Mouse (Mus musculus) intestine, embryonic 16.5 days (tissue): ENCODE measurements at regions not wholly inside any gene's neighbourhood (a gene's known extent, or its start where the extent isn't known, plus 50 kb on each side); places are given as distances from the start of the nearest gene placed in this dataset.
"Not testable (repeated sequence)": the region's sequence is repeated elsewhere in the genome, so short reads cannot be mapped to it uniquely, and the experiment has no call there.

Source experiments
- ATAC-seq: fragments of 200-750 bp; cut with Nextera tagmentation; 2 replicates; pipeline ENCODE4 v1.8.0; 2017; ENCODE audit warnings: moderate TSS enrichment, moderate library complexity
- H3K27ac ChIP-seq: fragments of 300-500 bp; sonication (generic); 2 replicates; pipeline ENCODE4 v1.5.1; 2014; ENCODE audit warnings: mild to moderate bottlenecking, low read length
- H3K27me3 ChIP-seq: fragments of 300-500 bp; sonication (generic); replicated peaks from 2 replicates; pipeline ENCODE4 v1.6.1; 2014; ENCODE audit warnings: low read length, control low read depth, mixed read lengths; ENCODE audit not compliant: control insufficient read depth, insufficient read depth
- H3K36me3 ChIP-seq: fragments of 300-500 bp; sonication (generic); 2 replicates; pipeline ENCODE4 v1.6.1; 2014; ENCODE audit warnings: low read length, control low read depth; ENCODE audit not compliant: control insufficient read depth, insufficient read depth
- H3K4me1 ChIP-seq: fragments of 300-500 bp; sonication (generic); 2 replicates; pipeline ENCODE4 v1.6.1; 2014; ENCODE audit warnings: low read length, control low read depth, mixed read lengths; ENCODE audit not compliant: control insufficient read depth, insufficient read depth
- H3K4me2 ChIP-seq: fragments of 300-500 bp; sonication (generic); 2 replicates; pipeline ENCODE4 v1.6.1; 2014; ENCODE audit warnings: low read depth, low read length, control low read depth
- H3K4me3 ChIP-seq: fragments of 300-500 bp; sonication (generic); 2 replicates; pipeline ENCODE4 v1.5.1; 2014; ENCODE audit warnings: mild to moderate bottlenecking, low read length
- H3K9ac ChIP-seq: fragments of 300-500 bp; sonication (generic); 2 replicates; pipeline ENCODE4 v1.6.1; 2014; ENCODE audit warnings: low read depth, low read length
- H3K9me3 ChIP-seq: fragments of 300-500 bp; sonication (generic); 2 replicates; pipeline ENCODE4 v1.6.1; 2016; ENCODE audit warnings: low read length, control low read depth; ENCODE audit not compliant: control insufficient read depth
- WGBS: fragments of 180-500 bp; shearing (Covaris S2); extraction: QIAGEN DNeasy Blood & Tissue Kit; methylation state at CpG from one replicate; pipeline ENCODE4 v1.1.7; 2014; 5-methylcytosine and 5-hydroxymethylcytosine counted together

DNA sequence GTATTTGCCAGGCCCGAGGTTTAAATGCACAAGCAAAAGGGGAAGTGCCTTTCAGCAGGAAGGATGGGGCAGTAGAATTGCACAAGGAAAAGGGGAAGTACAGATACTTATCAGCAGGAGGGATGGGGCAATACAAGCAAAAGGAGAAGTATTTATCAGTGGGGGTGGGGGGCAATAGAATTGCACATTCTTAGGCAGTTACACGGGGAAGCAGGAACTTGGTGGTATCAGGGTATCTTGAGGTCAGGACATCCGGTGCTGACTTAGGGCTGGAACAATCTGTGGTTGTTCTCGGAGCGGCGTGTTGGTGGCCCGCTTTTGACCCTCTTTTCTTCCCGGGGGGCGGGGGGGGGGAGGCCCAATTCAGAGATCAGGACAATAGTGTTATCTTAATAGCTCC is 112.4 kb upstream of the Tmem150c start:
- H3K4me3 ChIP-seq, H3K4me1 ChIP-seq, H3K4me2 ChIP-seq, H3K9me3 ChIP-seq, H3K27ac ChIP-seq, H3K36me3 ChIP-seq, ATAC-seq, H3K9ac ChIP-seq, H3K27me3 ChIP-seq: not testable (repeated sequence)
- WGBS = 77% methylated on average over 9 of the region's 9 CpGs

GRCm38 (mm10) chr5:100270841-100271686 is 111.5 kb upstream of the Tmem150c start:
- no peaks in the 10 kb centered on the region for H3K4me1 ChIP-seq
- H3K4me3 ChIP-seq = no peak overlapping the region
- no peak overlapping the region for H3K27ac ChIP-seq
- no peak overlapping the region for H3K9ac ChIP-seq
- H3K9me3 ChIP-seq = no peaks in the 10 kb centered on the region
- ATAC-seq = no peak
- H3K4me2 ChIP-seq = no peak overlapping the region
- 63% methylated on average over 12 of the region's 12 CpGs for WGBS
- no peaks in the 10 kb centered on the region for H3K36me3 ChIP-seq
- no peaks in the 10 kb centered on the region for H3K27me3 ChIP-seq

DNA sequence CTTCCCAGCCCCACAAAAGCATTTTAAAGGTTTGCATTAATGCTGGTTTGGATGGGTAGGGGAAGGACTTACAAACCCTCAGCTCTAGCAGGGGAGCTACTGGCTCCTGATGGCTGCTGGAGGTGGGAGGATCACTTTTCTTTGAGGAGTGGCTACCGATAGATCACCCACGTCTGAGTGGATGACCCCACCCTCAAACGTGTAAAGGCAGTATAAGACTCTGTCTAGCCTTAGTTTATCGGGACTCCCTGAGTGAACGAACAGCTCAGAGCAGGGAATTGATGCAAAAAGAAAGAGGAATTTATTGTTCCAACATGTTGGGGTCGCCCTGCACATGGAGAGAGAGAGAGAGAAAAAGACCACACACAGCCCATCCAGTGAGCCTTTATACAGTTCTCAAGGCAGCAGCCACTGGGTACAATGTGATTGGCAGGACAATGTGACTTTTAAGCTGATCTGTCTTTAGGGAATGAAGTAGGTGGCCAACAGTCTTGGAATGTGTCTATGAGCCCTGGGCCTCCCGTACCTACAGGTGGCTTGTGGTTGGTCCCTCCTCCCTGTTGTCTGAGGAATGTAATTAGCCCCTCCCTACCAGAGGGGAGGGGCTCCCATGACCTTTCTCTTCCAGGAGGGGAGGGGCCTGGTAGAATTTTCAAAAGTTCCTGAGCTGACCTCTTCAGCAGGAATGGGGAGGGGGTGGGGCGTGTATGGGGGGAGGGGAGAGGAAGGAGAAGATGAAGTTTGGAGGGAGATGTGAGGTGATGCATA is 108.7 kb upstream of the Tmem150c start:
- no peaks in the 10 kb centered on the region for H3K36me3 ChIP-seq
- H3K27me3 ChIP-seq = no peaks in the 10 kb centered on the region
- 73% methylated on average over 8 of the region's 8 CpGs for WGBS
- H3K9me3 ChIP-seq = no peaks in the 10 kb centered on the region
- no peak overlapping the region for H3K27ac ChIP-seq
- no peak overlapping the region for H3K4me3 ChIP-seq
- no peaks in the 10 kb centered on the region for H3K4me1 ChIP-seq
- H3K4me2 ChIP-seq = no peak overlapping the region
- no peak for ATAC-seq
- H3K9ac ChIP-seq = no peak overlapping the region

DNA sequence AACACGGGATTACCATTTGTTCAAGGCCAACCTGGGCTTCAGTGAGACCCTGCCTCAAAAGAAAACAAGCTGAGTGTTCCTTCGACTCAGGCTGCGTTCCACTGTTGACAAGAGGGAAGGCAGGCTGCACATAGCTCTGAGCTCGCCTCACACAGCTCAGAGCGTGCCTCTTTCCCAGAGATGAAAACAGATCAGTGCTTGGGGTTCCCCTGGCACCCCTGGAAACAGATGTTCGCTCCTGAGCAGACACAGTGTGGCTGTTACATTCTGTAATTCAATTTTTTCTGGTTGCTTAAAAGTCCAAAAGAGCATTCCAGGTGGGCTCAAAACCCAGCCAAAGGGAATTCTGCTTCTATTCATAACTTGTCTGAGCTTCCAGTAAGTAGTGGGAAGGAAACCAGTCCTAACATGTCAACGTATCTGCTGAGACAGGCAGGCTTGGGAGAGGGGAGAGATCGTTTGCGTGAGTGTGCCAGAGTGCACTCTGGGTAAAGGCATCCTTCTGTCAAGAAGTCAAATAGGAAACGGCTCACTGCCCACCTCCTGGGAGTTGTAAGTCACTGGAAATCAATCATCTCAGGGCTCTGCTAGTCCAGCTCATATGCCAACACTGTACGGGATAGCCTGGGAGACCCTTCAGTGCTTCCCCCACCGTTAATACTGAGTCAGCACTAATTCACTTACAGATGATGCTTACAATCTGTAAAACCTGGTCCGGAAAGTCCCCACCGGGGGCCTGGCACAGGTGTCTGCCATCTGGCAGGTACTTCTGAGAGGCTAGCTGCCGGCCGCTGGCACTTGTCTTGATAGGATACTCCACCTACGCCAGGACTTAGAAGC is 107.3 kb upstream of the Tmem150c start:
- no peak overlapping the region for H3K27ac ChIP-seq
- WGBS = 54% methylated on average over 17 of the region's 17 CpGs

GRCm38 (mm10) chr5:100259803-100260693 is 100.4 kb upstream of the Tmem150c start:
- H3K27me3 ChIP-seq = no peaks in the 10 kb centered on the region
- H3K36me3 ChIP-seq = no peaks in the 10 kb centered on the region
- H3K4me3 ChIP-seq = no peak overlapping the region
- H3K4me2 ChIP-seq = no peak overlapping the region
- H3K9ac ChIP-seq = no peak overlapping the region
- 60% methylated on average over 8 of the region's 8 CpGs for WGBS
- no peak for ATAC-seq
- no peaks in the 10 kb centered on the region for H3K9me3 ChIP-seq
- H3K4me1 ChIP-seq = peaks cover 5% of the 10 kb centered on the region; the same call in 1 of the 2 replicates
- peak overlapping the region; percentile 56; the same call in 1 of the 2 replicates for H3K27ac ChIP-seq

More for the DNA sequence above, 107.3 kb upstream of the Tmem150c start:
- no peaks in the 10 kb centered on the region for H3K27me3 ChIP-seq
- no peak overlapping the region for H3K4me2 ChIP-seq
- H3K36me3 ChIP-seq = no peaks in the 10 kb centered on the region
- no peak overlapping the region for H3K4me3 ChIP-seq
- H3K4me1 ChIP-seq = no peaks in the 10 kb centered on the region
- no peaks in the 10 kb centered on the region for H3K9me3 ChIP-seq
- no peak overlapping the region for H3K9ac ChIP-seq
- ATAC-seq = no peak

DNA sequence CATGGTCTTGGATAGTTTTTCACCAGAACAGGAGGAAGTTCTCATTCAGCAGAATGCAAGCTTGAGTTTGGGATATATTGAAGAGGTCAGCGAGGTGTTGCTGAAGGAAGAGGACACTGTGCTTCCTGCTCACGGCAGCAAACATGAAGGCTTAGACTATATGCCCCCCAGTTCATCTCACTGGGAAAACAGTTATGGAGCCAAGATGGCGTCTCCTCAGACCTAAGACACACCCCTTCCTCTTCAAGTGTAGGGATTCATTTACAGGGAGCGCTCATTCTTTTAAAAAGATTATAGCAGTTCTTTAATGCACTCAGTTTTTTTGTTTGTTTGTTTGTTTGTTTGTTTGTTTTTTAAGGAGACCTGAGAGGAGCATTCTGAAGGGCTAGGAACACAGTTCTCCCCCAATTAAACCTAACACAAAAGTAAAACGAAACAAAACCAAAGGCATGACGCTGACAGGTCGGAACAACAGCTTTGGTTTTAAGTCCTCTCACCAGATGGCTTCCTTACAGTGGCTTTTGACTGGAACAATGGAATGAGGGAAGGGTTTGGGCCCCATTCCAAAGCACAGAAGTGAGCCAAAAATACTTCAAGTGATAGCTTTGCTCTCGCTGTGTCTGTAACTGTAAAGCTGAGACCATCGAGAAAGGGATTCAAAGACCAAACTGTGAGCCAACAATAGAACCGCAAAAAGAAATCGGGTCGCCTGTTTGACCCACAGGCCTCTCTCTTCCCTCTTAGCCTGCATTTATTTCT is 99.5 kb upstream of the Tmem150c start:
- WGBS = 59% methylated on average over 12 of the region's 12 CpGs
- Histone ChIP-seq H3K9me3 (no peaks in the 10 kb centered on the region), H3K27ac (peak overlapping the region; percentile 56; the same call in 1 of the 2 replicates), H3K27me3 (no peaks in the 10 kb centered on the region), H3K36me3 (no peaks in the 10 kb centered on the region), H3K4me1 (peaks cover 5% of the 10 kb centered on the region; the same call in 1 of the 2 replicates), H3K9ac (no peak overlapping the region), H3K4me3 (no peak overlapping the region), H3K4me2 (no peak overlapping the region)
- ATAC-seq = 0 out of 2 replicates have a peak, but pooled peaks have one; percentile 40

DNA sequence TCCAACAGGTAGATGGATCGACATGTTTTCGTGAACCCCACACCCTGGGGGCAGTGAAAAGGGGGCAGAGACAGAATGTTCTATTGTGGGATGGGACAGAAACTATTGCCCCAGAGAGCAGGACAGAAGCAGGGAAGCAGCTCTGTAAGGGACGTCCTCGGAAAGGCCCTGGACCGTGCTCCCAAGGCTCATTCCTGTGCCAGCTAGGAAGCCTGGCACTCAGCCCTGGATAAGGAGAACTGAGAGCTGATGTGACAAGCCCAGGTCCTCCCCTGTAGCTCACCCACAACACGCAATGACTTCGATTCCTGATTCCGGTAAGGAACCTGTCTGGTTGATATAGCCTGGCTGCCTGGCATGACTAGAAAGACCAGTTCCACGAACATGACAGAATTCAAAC is 95.7 kb upstream of the Tmem150c start:
- WGBS = 93% methylated on average over 9 of the region's 9 CpGs
- Histone ChIP-seq H3K36me3 (no peaks in the 10 kb centered on the region), H3K27ac (no peak overlapping the region), H3K4me2 (no peak overlapping the region), H3K9me3 (no peaks in the 10 kb centered on the region), H3K27me3 (no peaks in the 10 kb centered on the region), H3K4me1 (peaks cover 5% of the 10 kb centered on the region; the same call in 1 of the 2 replicates), H3K4me3 (no peak overlapping the region), H3K9ac (no peak overlapping the region)
- no peak for ATAC-seq

- no peak overlapping the region for H3K27ac ChIP-seq
- no peak for ATAC-seq
- no peaks in the 10 kb centered on the region for H3K9me3 ChIP-seq
- H3K4me1 ChIP-seq = no peaks in the 10 kb centered on the region
- H3K27me3 ChIP-seq = no peaks in the 10 kb centered on the region
- H3K4me3 ChIP-seq = no peak overlapping the region
- WGBS = 92% methylated on average over 6 of the region's 6 CpGs
- H3K9ac ChIP-seq = no peak overlapping the region
- no peaks in the 10 kb centered on the region for H3K36me3 ChIP-seq
- no peak overlapping the region for H3K4me2 ChIP-seq
Observed at GRCm38 (mm10) chr5:100252036-100252435, 92.4 kb upstream of the Tmem150c start.
